Mouse (Mus musculus) thymus, adult 2 months (tissue): ENCODE data around the gene Zcrb1.

ENCODE experiments used
- CTCF ChIP-seq: fragments of 200-500 bp; IDR thresholded peaks from 2 replicates; pipeline ENCODE4 v1.5.1; 2012; ENCODE audit warnings: mild to moderate bottlenecking, control low read depth, low read length, moderate library complexity, borderline replicate concordance; ENCODE audit not compliant: control insufficient read depth, poor library complexity, insufficient read depth; ENCODE audit errors: extremely low read depth
- POLR2A ChIP-seq: fragments of 200-500 bp; IDR thresholded peaks from 2 replicates; pipeline ENCODE4 v1.6.1; 2012; ENCODE audit warnings: mild to moderate bottlenecking, low read length, control low read depth, moderate library complexity; ENCODE audit not compliant: control insufficient read depth, poor library complexity, insufficient read depth; ENCODE audit errors: extremely low read depth

DNA sequence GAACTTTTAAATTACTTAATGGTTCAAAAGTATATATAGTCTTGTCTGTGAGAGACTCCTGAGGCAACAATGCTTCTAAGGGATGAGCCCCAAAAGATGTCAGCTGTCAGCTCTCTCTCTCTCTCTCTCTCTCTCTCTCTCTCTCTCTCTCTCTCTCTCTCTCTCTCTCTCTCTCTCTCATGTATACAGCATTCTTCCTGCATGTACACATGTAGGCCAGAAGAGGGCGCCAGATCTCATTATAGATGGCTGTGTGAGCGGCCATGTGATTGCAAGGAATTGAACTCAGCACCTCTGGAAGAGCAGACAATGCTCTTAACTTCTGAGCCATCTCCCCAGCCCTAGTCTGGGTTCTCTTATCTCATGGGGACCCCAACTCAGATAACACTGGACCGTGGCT is 19.0 kb downstream of the Zcrb1 start:
- TF ChIP-seq POLR2A (no peak), CTCF (no peak)
